Mouse (Mus musculus): ENCODE measurements around the gene Ms4a2. TPM values are rescaled to one million over a fixed set of nuclear protein-coding genes. Genes with fewer than 3 reads are reported as not detected.
A peak's percentile ranks its signal among the peaks of the same experiment; 100 is the strongest.

Gene Ms4a2
- polyA plus RNA-seq, 1 experiment from 2014 or later = not detected

DNA sequence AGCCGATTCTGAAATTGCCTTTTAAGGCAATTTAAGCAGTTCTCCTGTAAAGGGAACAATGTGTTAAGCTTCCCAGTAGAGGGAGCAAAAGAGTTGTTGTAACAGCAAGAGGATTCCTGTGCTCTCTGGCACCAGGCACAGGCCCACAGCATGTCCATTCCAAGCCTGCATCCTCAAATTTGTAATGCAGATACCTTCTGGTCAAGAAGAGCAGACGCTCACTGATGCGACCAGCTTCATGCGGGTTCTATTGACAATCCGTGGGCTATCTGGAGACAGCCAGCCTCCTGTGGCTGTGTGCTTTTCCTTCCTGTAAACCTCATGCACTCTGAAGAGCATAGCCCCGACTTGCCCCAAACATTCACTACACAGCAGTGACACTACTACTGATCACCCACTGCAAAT lies 12.0 kb downstream of the Ms4a2 start:
- peak overlapping the region; percentile 48; the same call in 1 of the 2 replicates for H3K9ac ChIP-seq (ENCODE audit: low read depth, low read length)
- no peaks in the 10 kb centered on the region for H3K36me3 ChIP-seq (ENCODE audit: control insufficient read depth, insufficient read depth, low read length)
- H3K27ac ChIP-seq (ENCODE audit: low read length) = no peak overlapping the region
- H3K4me3 ChIP-seq (ENCODE audit: low read depth, low read length) = no peak overlapping the region
- no peaks in the 10 kb centered on the region for H3K27me3 ChIP-seq (ENCODE audit: control insufficient read depth, insufficient read depth, low read depth, low read length)
- peak; percentile 93 for ATAC-seq
- WGBS = 32% methylated on average over 6 of the region's 6 CpGs
- no peaks in the 10 kb centered on the region for H3K4me1 ChIP-seq (ENCODE audit: control insufficient read depth, insufficient read depth, low read length)
- H3K4me2 ChIP-seq (ENCODE audit: low read length) = no peak overlapping the region
- no peaks in the 10 kb centered on the region for H3K9me3 ChIP-seq (replicated peaks; ENCODE audit: control insufficient read depth, low read length, poor library complexity, severe bottlenecking)

DNA sequence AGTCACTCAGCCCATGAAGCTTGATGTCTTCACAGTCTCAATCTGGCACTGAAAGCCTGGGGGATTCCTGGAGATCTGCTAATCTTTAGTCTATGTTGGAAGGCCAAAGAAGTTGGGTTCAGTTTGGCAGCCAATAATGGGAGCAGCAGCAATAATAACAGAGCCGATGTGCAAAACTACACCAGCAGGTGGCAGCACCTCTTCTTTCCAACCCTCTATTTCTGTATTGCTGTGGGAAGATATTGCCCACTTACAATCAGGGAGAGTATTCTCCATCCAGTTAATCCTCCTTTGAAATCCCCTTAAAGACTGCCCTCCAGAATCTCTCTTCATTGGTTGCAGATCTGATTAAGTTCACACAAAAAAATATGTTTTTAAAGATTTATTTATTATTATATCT lies 15.3 kb downstream of the Ms4a2 start:
- WGBS = 21% methylated on average over 1 of the region's 1 CpGs
- Histone ChIP-seq H3K9ac (ENCODE audit: low read depth, low read length) (no peak overlapping the region), H3K9me3 (replicated peaks; ENCODE audit: control insufficient read depth, low read length, poor library complexity, severe bottlenecking) (no peaks in the 10 kb centered on the region), H3K27ac (ENCODE audit: low read length) (no peak overlapping the region), H3K27me3 (ENCODE audit: control insufficient read depth, insufficient read depth, low read depth, low read length) (no peaks in the 10 kb centered on the region), H3K4me3 (ENCODE audit: low read depth, low read length) (no peak overlapping the region), H3K4me1 (ENCODE audit: control insufficient read depth, insufficient read depth, low read length) (no peaks in the 10 kb centered on the region), H3K4me2 (ENCODE audit: low read length) (no peak overlapping the region), H3K36me3 (ENCODE audit: control insufficient read depth, insufficient read depth, low read length) (no peaks in the 10 kb centered on the region)
- 0 out of 2 replicates have a peak, but pooled peaks have one; percentile 40 for ATAC-seq

DNA sequence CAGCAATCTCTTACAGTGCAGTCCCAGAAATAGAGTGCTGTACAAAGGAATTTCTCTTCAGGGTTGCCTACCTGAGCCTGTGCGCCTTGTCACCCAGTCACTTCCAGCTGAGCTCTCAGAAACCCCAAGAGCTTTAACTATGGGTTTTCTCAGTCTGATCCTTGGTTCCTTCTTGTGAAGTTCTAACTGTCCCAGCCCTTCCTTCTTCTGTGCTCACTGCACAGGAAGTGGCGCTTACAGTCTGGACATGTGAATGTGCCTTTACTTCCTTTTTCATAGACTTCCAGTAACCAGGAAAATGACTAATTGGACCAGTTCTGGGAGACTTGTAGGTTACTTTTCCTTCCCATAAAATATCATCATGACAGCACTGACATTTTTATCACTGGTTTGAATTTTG lies 18.9 kb downstream of the Ms4a2 start, which contains the start of gene Ms4a6d:
TSS of gene Ms4a6d (minus strand) at position 247 of the 400 bp plus-strand sequence.
- no peak within 1 kb of the TSS for H3K4me2 ChIP-seq (ENCODE audit: low read length)
- H3K4me1 ChIP-seq (ENCODE audit: control insufficient read depth, insufficient read depth, low read length) = no peaks in the 10 kb centered on the region
- no peaks in the 10 kb centered on the region for H3K9me3 ChIP-seq (replicated peaks; ENCODE audit: control insufficient read depth, low read length, poor library complexity, severe bottlenecking)
- no peaks in the 10 kb centered on the region for H3K36me3 ChIP-seq (ENCODE audit: control insufficient read depth, insufficient read depth, low read length)
- no peak within 1 kb of the TSS for H3K4me3 ChIP-seq (ENCODE audit: low read depth, low read length)
- H3K27ac ChIP-seq (ENCODE audit: low read length) = no peak within 1 kb of the TSS
- no peaks in the 10 kb centered on the region for H3K27me3 ChIP-seq (ENCODE audit: control insufficient read depth, insufficient read depth, low read depth, low read length)
- WGBS = 96% methylated on average over 2 of the region's 2 CpGs
- ATAC-seq = no peak
- H3K9ac ChIP-seq (ENCODE audit: low read depth, low read length) = no peak within 1 kb of the TSS

DNA sequence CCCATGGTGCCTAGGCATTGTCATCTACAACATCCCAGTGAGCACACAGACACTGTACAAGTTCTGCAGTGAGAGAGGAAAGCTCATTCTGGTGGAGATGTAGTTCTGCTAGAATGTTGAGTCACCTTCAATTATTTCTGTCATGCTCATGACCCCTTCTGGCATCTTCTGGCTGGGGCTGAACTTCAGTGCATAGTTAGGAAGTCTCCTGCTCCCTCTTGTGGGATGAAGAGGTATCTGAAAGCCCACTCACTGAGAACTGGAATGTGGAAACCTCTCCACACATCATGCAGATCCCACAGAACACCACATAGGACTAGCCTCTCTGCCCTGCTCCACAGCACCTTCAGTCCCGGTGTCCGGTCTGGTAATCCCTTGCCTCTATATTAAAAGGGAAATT lies 21.5 kb downstream of the Ms4a2 start:
- Histone ChIP-seq H3K9ac (ENCODE audit: low read depth, low read length) (no peak overlapping the region), H3K4me1 (ENCODE audit: control insufficient read depth, insufficient read depth, low read length) (no peaks in the 10 kb centered on the region), H3K4me3 (ENCODE audit: low read depth, low read length) (no peak overlapping the region), H3K36me3 (ENCODE audit: control insufficient read depth, insufficient read depth, low read length) (no peaks in the 10 kb centered on the region), H3K27me3 (ENCODE audit: control insufficient read depth, insufficient read depth, low read depth, low read length) (no peaks in the 10 kb centered on the region), H3K9me3 (replicated peaks; ENCODE audit: control insufficient read depth, low read length, poor library complexity, severe bottlenecking) (no peaks in the 10 kb centered on the region), H3K4me2 (ENCODE audit: low read length) (no peak overlapping the region), H3K27ac (ENCODE audit: low read length) (no peak overlapping the region)
- 91% methylated on average over 2 of the region's 2 CpGs for WGBS
- no peak for ATAC-seq

DNA sequence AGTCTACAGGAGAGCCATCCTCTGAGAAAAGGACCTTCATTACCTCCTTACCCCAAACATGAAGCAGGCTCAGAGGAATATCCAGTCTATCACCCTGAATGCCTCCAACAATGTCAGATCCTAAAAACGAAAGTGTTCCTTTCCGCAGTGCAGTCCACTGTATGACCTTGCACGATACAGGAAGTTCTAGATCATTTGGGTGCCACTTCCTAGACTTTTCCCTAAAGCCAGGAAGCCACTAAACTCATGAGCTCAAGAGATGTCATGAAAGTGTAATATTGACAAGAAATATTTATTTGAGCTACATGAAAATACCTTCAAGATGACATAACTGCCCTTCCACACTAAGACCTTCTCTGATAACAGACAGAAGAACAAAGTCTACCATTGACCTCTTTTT lies 22.2 kb downstream of the Ms4a2 start:
- H3K4me1 ChIP-seq (ENCODE audit: control insufficient read depth, insufficient read depth, low read length) = no peaks in the 10 kb centered on the region
- no peaks in the 10 kb centered on the region for H3K36me3 ChIP-seq (ENCODE audit: control insufficient read depth, insufficient read depth, low read length)
- H3K4me3 ChIP-seq (ENCODE audit: low read depth, low read length) = no peak overlapping the region
- no peaks in the 10 kb centered on the region for H3K27me3 ChIP-seq (ENCODE audit: control insufficient read depth, insufficient read depth, low read depth, low read length)
- no peaks in the 10 kb centered on the region for H3K9me3 ChIP-seq (replicated peaks; ENCODE audit: control insufficient read depth, low read length, poor library complexity, severe bottlenecking)
- 93% methylated on average over 3 of the region's 3 CpGs for WGBS
- ATAC-seq = no peak
- H3K27ac ChIP-seq (ENCODE audit: low read length) = no peak overlapping the region
- H3K9ac ChIP-seq (ENCODE audit: low read depth, low read length) = no peak overlapping the region
- H3K4me2 ChIP-seq (ENCODE audit: low read length) = no peak overlapping the region

DNA sequence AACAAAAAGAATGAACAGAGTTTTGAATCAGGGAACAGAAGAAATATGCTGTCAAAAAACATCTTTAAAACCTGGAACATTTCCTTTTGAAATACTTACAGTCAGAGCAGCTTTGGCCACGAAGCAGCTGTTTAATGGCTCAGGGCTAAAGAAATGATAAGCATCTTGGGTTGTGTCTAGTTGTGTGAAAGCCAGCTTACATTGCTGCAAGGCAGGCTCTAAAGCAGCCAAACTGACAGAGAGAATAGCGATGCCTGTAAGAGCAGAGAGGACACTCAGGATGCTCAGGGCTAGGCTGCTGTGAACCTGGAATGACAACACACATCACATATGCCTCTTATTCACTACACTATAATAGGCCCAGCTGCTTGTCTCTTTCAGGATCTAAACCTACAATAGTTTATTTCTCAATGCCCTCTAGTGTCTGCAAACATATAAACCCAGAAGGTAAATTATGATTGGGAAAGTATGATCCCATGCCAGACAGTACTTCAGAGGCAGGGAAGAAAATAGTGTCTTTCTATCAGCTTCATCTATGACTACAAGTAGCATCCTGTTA lies 33.5 kb downstream of the Ms4a2 start:
- Histone ChIP-seq H3K27ac (ENCODE audit: low read length) (no peak overlapping the region), H3K9me3 (replicated peaks; ENCODE audit: control insufficient read depth, low read length, poor library complexity, severe bottlenecking) (no peaks in the 10 kb centered on the region), H3K4me2 (ENCODE audit: low read length) (no peak overlapping the region), H3K36me3 (ENCODE audit: control insufficient read depth, insufficient read depth, low read length) (no peaks in the 10 kb centered on the region), H3K27me3 (ENCODE audit: control insufficient read depth, insufficient read depth, low read depth, low read length) (no peaks in the 10 kb centered on the region), H3K4me1 (ENCODE audit: control insufficient read depth, insufficient read depth, low read length) (no peaks in the 10 kb centered on the region), H3K9ac (ENCODE audit: low read depth, low read length) (no peak overlapping the region), H3K4me3 (ENCODE audit: low read depth, low read length) (no peak overlapping the region)
- WGBS = 83% methylated on average over 2 of the region's 2 CpGs
- ATAC-seq = no peak

DNA sequence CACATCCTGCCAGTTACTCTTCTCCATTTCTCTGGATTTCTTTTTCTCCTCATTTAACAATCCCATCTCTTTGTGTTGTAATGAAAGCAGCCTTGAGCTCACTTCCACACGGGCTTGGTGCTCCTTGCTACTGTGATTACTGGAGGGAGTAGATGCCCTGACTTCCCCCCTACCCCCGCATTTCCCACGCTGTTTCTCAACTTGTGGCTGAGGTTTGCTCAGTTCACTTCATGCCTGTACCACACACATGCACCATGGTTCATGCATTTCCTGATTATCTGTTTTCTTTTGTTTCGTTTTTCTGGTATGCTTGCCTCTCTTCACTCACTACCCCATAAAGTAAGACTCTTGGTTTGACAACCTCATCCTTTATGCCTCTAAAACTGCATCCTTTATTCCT lies 34.3 kb downstream of the Ms4a2 start:
- Histone ChIP-seq H3K36me3 (ENCODE audit: control insufficient read depth, insufficient read depth, low read length) (no peaks in the 10 kb centered on the region), H3K9ac (ENCODE audit: low read depth, low read length) (no peak overlapping the region), H3K27ac (ENCODE audit: low read length) (no peak overlapping the region), H3K27me3 (ENCODE audit: control insufficient read depth, insufficient read depth, low read depth, low read length) (no peaks in the 10 kb centered on the region), H3K4me1 (ENCODE audit: control insufficient read depth, insufficient read depth, low read length) (no peaks in the 10 kb centered on the region), H3K9me3 (replicated peaks; ENCODE audit: control insufficient read depth, low read length, poor library complexity, severe bottlenecking) (no peaks in the 10 kb centered on the region), H3K4me2 (ENCODE audit: low read length) (no peak overlapping the region), H3K4me3 (ENCODE audit: low read depth, low read length) (no peak overlapping the region)
- WGBS = 78% methylated on average over 4 of the region's 4 CpGs
- ATAC-seq = no peak

DNA sequence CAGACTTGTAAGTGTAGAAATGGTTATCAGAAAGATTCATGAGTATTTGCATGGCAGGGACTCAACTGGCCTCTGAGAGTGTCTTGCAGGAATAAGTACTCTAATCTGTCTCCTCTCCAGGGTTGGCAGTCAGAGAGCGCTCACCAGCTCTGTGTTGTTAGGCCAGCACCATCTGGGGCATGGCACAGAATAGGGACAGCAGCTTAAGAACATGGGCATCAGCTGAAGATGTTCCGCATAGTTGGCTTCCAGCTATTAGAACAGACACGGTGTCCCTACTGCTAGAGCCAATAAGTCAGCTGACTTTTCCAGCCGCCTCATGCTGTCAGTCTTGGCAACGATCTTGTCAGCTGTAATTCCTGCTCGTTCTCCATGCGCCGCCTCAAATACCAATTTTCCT lies 48.6 kb downstream of the Ms4a2 start:
- Histone ChIP-seq H3K9ac (ENCODE audit: low read depth, low read length) (no peak overlapping the region), H3K27ac (ENCODE audit: low read length) (no peak overlapping the region), H3K27me3 (ENCODE audit: control insufficient read depth, insufficient read depth, low read depth, low read length) (no peaks in the 10 kb centered on the region), H3K4me3 (ENCODE audit: low read depth, low read length) (no peak overlapping the region), H3K9me3 (replicated peaks; ENCODE audit: control insufficient read depth, low read length, poor library complexity, severe bottlenecking) (no peaks in the 10 kb centered on the region), H3K36me3 (ENCODE audit: control insufficient read depth, insufficient read depth, low read length) (no peaks in the 10 kb centered on the region), H3K4me1 (ENCODE audit: control insufficient read depth, insufficient read depth, low read length) (no peaks in the 10 kb centered on the region), H3K4me2 (ENCODE audit: low read length) (no peak overlapping the region)
- ATAC-seq = peak; percentile 42; the same call in 1 of the 2 replicates
- 78% methylated on average over 8 of the region's 8 CpGs for WGBS
